Mouse (Mus musculus): Measurements from ENCODE around the gene Cldn22.

The Cldn22 gene

GRCm38 (mm10) chr8:47826911-47827310 lies 2.6 kb downstream of the Cldn22 start:
- DNase-seq (ENCODE audit: extremely low spot score, low read depth, low spot score), result no peak

GRCm38 (mm10) chr8:47832616-47833015 lies 8.3 kb downstream of the Cldn22 start:
- DNase-seq (ENCODE audit: extremely low spot score, low read depth, low spot score), result no peak

DNA sequence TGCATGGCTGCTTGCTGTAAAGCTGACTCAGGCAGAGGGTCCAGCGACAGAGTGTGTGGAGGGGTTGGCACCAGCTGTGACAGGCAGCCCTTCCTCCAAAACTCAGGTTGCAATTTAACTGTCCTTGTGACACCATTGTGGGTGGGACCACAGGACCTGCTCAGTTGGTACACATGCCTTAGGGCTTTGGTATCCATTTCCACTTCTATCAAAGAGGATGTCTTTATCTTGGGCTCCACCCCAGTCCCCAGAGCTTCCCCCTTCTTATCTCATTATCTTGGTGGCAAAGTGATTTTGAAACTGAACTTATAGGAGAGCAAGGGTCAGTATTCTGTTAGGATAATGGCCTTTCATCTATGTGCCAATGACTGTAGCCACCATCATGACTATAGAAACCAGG lies 9.7 kb downstream of the Cldn22 start:
- DNase-seq (ENCODE audit: extremely low spot score, low read depth, low spot score), result no peak

GRCm38 (mm10) chr8:47843063-47843462 lies 18.8 kb downstream of the Cldn22 start:
- DNase-seq (ENCODE audit: extremely low spot score, low read depth, low spot score), result no peak

GRCm38 (mm10) chr8:47843651-47844050 lies 19.4 kb downstream of the Cldn22 start:
- DNase-seq (ENCODE audit: extremely low spot score, low read depth, low spot score), result no peak

DNA sequence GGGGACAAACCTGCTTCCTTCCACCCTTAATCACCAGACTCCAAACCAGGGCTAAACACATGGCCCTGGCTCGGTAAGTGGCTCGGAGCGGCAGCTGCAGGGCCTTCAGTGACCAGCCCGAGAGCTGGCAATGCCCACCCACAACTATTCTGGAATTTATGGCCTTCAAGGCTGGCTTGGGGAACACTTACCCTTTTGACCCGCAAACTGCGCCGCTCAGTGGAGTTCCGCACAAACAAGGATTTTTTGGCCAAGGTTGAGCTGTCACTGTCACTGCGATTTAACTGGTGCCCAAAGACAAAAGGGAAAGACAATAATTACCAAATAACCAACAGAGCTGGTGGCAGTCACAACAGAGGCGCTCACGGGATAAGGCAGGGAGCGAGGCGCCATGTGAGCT lies 21.7 kb downstream of the Cldn22 start:
- no peak for DNase-seq (ENCODE audit: extremely low spot score, low read depth, low spot score)

- no peak for DNase-seq (ENCODE audit: extremely low spot score, low read depth, low spot score)
Observed at GRCm38 (mm10) chr8:47847161-47847560, 22.9 kb downstream of the Cldn22 start.

- DNase-seq (ENCODE audit: extremely low spot score, low read depth, low spot score), result no peak
Observed at GRCm38 (mm10) chr8:47847931-47848330, 23.6 kb downstream of the Cldn22 start.

- no peak for DNase-seq (ENCODE audit: extremely low spot score, low read depth, low spot score)
Observed at GRCm38 (mm10) chr8:47849842-47850241, 25.6 kb downstream of the Cldn22 start.

DNA sequence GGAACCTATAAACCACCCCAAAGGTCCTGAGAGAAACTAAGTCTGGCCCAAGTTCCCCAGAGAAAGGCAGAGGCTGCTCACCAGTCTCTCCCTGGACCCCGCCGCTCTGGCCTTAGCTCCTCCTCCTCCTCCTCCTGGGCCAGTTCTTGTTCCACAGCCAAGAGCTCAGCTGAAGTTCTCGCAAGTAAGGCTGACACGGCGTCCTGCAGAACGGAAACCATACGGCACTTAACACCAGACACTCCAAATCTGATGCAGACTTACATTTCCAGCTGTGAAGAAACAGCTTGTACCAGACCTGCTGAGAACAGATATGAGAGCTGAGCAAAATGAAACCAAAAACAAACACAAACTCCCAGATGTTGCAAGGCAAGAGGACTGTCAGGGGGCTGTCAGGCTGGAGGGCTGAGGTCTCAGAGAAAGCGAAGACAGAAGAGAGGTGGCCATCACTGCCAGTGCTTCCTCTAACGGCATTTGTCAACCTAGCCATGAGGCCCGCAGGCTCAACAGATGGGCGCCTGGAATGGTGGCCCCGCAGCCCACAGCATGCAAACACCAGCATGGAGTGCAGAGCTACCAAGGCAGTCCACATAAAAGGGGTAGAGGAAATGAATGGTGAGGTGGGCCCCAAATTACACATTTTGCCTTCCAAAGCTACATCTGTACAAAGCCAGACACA lies 27.7 kb downstream of the Cldn22 start:
- DNase-seq (ENCODE audit: extremely low spot score, low read depth, low spot score), result no peak

- no peak for DNase-seq (ENCODE audit: extremely low spot score, low read depth, low spot score)
Observed at GRCm38 (mm10) chr8:47852737-47853136, 28.5 kb downstream of the Cldn22 start.

GRCm38 (mm10) chr8:47853356-47853755 lies 29.1 kb downstream of the Cldn22 start:
- no peak for DNase-seq (ENCODE audit: extremely low spot score, low read depth, low spot score)

- DNase-seq (ENCODE audit: extremely low spot score, low read depth, low spot score), result no peak
Observed at GRCm38 (mm10) chr8:47859259-47859658, 35.0 kb downstream of the Cldn22 start.

DNA sequence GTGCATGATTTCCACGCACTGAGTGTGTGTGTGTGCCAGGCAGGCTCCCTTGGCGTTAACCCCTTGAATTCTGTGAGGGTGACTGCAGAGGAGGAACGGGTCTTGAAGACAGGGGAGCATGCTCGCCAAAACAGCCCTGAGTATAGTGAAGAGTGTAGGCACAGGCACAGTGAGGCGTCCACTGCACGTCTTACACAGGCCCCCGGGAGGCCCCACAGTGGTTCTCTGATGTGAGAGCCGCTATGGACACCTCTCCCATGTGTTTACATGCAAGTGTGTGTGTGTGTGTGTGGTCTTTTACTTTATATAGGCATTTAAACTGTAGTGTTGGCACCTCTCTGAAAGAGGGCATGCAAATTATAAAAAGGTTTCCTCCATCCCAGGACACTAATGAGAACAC lies 42.3 kb downstream of the Cldn22 start:
- DNase-seq (ENCODE audit: extremely low spot score, low read depth, low spot score), result no peak

DNA sequence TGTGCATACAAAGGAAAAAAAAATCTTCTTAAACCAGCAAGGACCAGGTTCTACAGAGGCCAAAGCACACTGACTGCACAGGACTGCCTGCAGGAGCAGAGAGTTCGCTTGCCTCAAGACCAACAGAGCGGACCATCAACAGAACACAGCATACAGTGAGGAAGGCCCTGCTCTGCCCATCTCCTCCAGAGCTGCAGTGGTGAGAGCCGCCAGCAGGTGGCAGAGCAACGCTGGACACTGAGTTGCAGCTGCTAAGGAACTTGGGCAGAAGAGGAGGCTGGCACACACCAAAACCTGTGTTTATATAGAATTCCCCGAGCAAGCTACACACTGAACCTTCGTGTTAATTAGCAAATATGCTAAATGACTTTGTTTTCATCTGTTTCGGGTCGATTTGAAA lies 42.8 kb downstream of the Cldn22 start:
- DNase-seq (ENCODE audit: extremely low spot score, low read depth, low spot score), result no peak

DNA sequence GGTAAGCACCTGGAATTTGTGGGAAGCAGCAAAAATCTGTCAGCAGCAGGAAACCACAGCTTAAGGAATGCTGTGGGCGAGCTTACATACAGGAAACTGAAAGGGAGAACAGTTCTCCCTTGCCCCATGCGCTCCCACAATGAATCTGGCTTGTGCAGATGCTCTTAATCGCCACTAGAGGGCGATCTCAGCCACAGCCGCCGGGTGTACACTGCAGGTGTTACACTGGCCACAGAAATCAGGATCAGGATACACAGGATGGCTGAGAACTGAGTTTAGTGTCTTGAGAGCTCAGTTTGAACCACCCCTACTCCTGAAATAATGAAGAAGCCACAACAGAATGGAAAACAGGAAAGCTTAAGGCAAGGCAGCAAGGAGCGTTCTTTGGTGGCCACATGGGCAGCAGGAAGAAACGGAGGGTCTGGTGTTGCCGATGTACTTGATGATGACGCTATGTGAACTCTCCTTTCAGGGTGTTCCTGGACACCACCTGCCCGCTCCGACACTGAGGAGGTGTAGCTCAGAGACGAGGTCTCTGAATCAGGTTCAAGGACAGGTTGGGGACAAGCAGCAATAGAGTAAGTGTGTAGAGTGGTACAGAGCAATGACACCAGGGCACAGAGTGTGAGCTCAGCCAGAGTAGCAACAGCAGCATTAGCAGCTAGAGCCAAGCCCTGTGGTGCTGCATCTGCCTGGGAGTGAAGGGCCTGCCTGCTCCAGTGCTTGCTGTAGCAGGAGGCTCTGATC lies 48.3 kb downstream of the Cldn22 start:
- no peak for DNase-seq (ENCODE audit: extremely low spot score, low read depth, low spot score)

- DNase-seq (ENCODE audit: extremely low spot score, low read depth, low spot score), result no peak
Observed at GRCm38 (mm10) chr8:47874497-47875178, 50.4 kb downstream of the Cldn22 start.
